Mouse (Mus musculus) frontal cortex, postnatal 10 days (tissue): ENCODE results near the gene Qrsl1.

Experiments used
- DNase-seq, 2 experiments: peaks; one replicate each; pipeline ENCODE4 v3.0.0; 2022; ENCODE audit warnings: low spot score in 2 of 2, mixed read lengths in 1 of 2

The Qrsl1 gene

GRCm38 (mm10) chr10:43871458-43871857 is 30.1 kb downstream of the Qrsl1 start:
- no peak for DNase-seq

- DNase-seq = no peak
Measured at GRCm38 (mm10) chr10:43870752-43871151, 30.8 kb downstream of the Qrsl1 start.

GRCm38 (mm10) chr10:43856351-43856750 is 45.2 kb downstream of the Qrsl1 start:
- DNase-seq = no peak

GRCm38 (mm10) chr10:43855916-43856315 is 45.6 kb downstream of the Qrsl1 start:
- DNase-seq = no peak

- no peak for DNase-seq
Measured at GRCm38 (mm10) chr10:43851898-43852297, 49.6 kb downstream of the Qrsl1 start.

- DNase-seq = no peak
Measured at GRCm38 (mm10) chr10:43849478-43849877, 52.1 kb downstream of the Qrsl1 start.

GRCm38 (mm10) chr10:43846141-43846622 is 55.4 kb downstream of the Qrsl1 start:
- no peak for DNase-seq

- DNase-seq = no peak
Measured at GRCm38 (mm10) chr10:43845442-43845841, 56.1 kb downstream of the Qrsl1 start.

GRCm38 (mm10) chr10:43841441-43841840 is 60.1 kb downstream of the Qrsl1 start:
- no peak for DNase-seq

- no peak for DNase-seq
Measured at GRCm38 (mm10) chr10:43832868-43833267, 68.7 kb downstream of the Qrsl1 start.

GRCm38 (mm10) chr10:43830251-43831018 is 71.1 kb downstream of the Qrsl1 start:
- DNase-seq = no peak

GRCm38 (mm10) chr10:43828686-43829015 is 72.9 kb downstream of the Qrsl1 start:
- DNase-seq = no peak

- DNase-seq = no peak
Measured at GRCm38 (mm10) chr10:43827958-43828685, 73.4 kb downstream of the Qrsl1 start.

- no peak for DNase-seq
Measured at GRCm38 (mm10) chr10:43826773-43827621, 74.5 kb downstream of the Qrsl1 start.

- no peak for DNase-seq
Measured at GRCm38 (mm10) chr10:43825696-43826095, 75.8 kb downstream of the Qrsl1 start.

- no peak for DNase-seq
Measured at GRCm38 (mm10) chr10:43824713-43825112, 76.8 kb downstream of the Qrsl1 start.
